Mouse (Mus musculus) G1E (cell line): ENCODE measurements at regions not wholly inside any gene's neighbourhood (a gene's known extent, or its start where the extent isn't known, plus 50 kb on each side); places are given as distances from the start of the nearest gene placed in this dataset.

Experiments
- CTCF ChIP-seq: IDR thresholded peaks from 2 replicates; pipeline ENCODE4 v1.5.1; 2012; ENCODE audit warnings: low read depth, low read length, inconsistent platforms, mixed read lengths
- GATA1 ChIP-seq: IDR thresholded peaks from 2 replicates; pipeline ENCODE4 v1.6.1; 2012; ENCODE audit warnings: borderline replicate concordance, low read length, inconsistent platforms, mixed read lengths
- POLR2AphosphoS5 ChIP-seq: IDR thresholded peaks from 2 replicates; pipeline ENCODE4 v1.6.1; 2012; ENCODE audit warnings: low read depth, low read length, inconsistent platforms; ENCODE audit not compliant: insufficient replicate concordance
- TAL1 ChIP-seq: conservative IDR thresholded peaks from 2 replicates; pipeline ENCODE4 v1.6.1; 2012; ENCODE audit warnings: low read depth, low read length, inconsistent platforms, mixed read lengths

DNA sequence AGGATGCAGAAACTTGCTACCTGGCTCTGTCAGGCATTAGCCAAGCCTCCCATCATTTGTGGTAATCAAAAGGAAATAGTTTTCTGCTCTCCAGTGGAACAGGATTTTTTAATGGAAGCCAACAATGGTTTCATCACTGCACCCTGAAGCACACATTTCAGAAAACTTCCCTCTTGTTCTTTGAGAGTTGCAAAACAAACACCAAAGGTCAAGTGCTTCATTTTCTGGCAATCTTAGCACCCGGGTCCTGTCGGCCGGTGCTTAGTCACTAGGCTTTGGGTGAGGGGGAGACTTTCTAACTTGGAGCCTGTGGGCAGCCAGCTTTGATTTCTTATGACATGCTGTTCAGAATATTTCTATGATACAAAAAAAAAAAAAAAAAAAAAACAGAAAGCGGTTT, 1594.0 kb upstream of the Gulo start:
- TF ChIP-seq CTCF (no peak), TAL1 (no peak), POLR2AphosphoS5 (no peak), GATA1 (no peak)
